Mouse (Mus musculus) hindbrain, embryonic 12.5 days (tissue): ENCODE measurements around the gene Suds3. TPM values are rescaled to one million over a fixed set of nuclear protein-coding genes. Genes with fewer than 3 reads are reported as not detected.

Experiments used
- ATAC-seq: fragments of 200-750 bp; cut with Nextera tagmentation; 2 replicates; pipeline ENCODE4 v1.8.0; 2017; ENCODE audit warnings: moderate TSS enrichment; ENCODE audit not compliant: low FRiP score
- H3K27ac ChIP-seq: fragments of 300-500 bp; sonication (generic); 2 replicates; pipeline ENCODE4 v1.5.1; 2016; ENCODE audit warnings: mild to moderate bottlenecking
- H3K27me3 ChIP-seq: fragments of 300-500 bp; sonication (generic); 2 replicates; pipeline ENCODE4 v1.6.1; 2016; ENCODE audit warnings: mild to moderate bottlenecking
- H3K36me3 ChIP-seq: fragments of 300-500 bp; sonication (generic); 2 replicates; pipeline ENCODE4 v1.6.1; 2016; ENCODE audit warnings: mild to moderate bottlenecking
- H3K4me1 ChIP-seq: fragments of 300-500 bp; sonication (generic); 2 replicates; pipeline ENCODE4 v1.6.1; 2016
- H3K4me2 ChIP-seq: fragments of 300-500 bp; sonication (generic); replicated peaks from 2 replicates; pipeline ENCODE4 v1.6.1; 2016; ENCODE audit warnings: mild to moderate bottlenecking
- H3K4me3 ChIP-seq: fragments of 300-500 bp; sonication (generic); 2 replicates; pipeline ENCODE4 v1.5.1; 2016; ENCODE audit warnings: mild to moderate bottlenecking
- H3K9ac ChIP-seq: fragments of 300-500 bp; sonication (generic); 2 replicates; pipeline ENCODE4 v1.6.1; 2016; ENCODE audit warnings: mild to moderate bottlenecking, moderate library complexity
- H3K9me3 ChIP-seq: fragments of 300-500 bp; sonication (generic); replicated peaks from 2 replicates; pipeline ENCODE4 v1.6.1; 2016; ENCODE audit warnings: mild to moderate bottlenecking
- WGBS: fragments of 180-500 bp; shearing (Covaris S2); methylation state at CpG from one replicate; pipeline ENCODE4 v1.1.7; 2016; 5-methylcytosine and 5-hydroxymethylcytosine counted together
- polyA plus RNA-seq: library from polyadenylated mRNA; unstranded; fragments of >200 nt; fragmentation: Nextera tagmentation; extraction: Ambion mirVana; gene quantifications from 2 replicates; pipeline ENCODE4 v1.2.1, GENCODE M21; 2016

The Suds3 gene
- polyA plus RNA-seq, 1 experiment from 2014 or later = 118 TPM

DNA sequence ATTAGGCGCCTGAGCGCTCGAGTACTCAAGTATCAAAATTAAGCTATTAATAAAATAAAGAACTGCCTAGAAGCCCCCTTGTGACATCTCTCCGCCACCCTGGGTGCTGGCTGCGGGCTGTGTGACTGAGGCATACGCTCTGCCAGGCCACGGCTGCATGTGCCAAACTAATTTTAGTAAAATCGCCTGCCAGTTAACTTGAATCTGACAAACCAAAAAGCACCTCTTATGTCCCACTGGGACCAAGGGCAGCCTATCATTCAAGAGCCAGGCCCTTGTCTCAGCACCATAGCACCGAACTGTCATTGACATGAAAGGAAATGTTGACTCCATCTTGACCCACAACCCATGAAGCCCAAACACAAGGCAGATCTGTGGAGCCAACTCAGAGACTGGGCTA lies 10.2 kb downstream of the Suds3 start:
- 84% methylated on average over 9 of the region's 9 CpGs for WGBS
- no peaks in the 10 kb centered on the region for H3K27me3 ChIP-seq

DNA sequence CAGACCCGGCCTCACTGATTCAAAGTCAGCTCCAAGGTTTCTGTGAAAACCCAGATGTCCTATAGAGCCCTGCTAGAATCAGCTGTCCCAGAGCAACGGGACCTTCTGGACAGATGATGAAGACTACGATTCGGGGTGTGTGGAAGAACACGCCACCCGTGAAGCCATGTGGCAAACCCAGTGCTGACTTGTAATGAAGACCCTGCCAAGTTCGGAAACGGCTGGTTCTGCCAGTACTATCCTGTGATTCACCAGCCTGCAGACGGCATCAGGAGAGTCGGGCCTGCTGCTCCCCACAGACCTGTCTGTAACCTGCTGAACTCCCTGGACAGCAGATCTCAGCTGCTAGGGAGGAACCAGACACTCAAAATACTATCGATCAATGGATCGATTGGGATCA lies 11.6 kb downstream of the Suds3 start:
- no peak for ATAC-seq
- Histone ChIP-seq H3K4me1 (no peaks in the 10 kb centered on the region), H3K27me3 (no peaks in the 10 kb centered on the region), H3K9me3 (no peaks in the 10 kb centered on the region), H3K9ac (no peak overlapping the region), H3K4me2 (no peak overlapping the region), H3K36me3 (peaks cover 98% of the 10 kb centered on the region), H3K27ac (no peak overlapping the region), H3K4me3 (no peak overlapping the region)
- WGBS = 95% methylated on average over 12 of the region's 12 CpGs

More for the DNA sequence above, 10.2 kb downstream of the Suds3 start:
- Histone ChIP-seq H3K27ac (peak overlapping the region; percentile 30; the same call in 1 of the 2 replicates), H3K4me3 (no peak overlapping the region), H3K9me3 (no peaks in the 10 kb centered on the region), H3K4me1 (no peaks in the 10 kb centered on the region), H3K36me3 (peaks cover 97% of the 10 kb centered on the region), H3K4me2 (no peak overlapping the region), H3K9ac (no peak overlapping the region)
- ATAC-seq = no peak

DNA sequence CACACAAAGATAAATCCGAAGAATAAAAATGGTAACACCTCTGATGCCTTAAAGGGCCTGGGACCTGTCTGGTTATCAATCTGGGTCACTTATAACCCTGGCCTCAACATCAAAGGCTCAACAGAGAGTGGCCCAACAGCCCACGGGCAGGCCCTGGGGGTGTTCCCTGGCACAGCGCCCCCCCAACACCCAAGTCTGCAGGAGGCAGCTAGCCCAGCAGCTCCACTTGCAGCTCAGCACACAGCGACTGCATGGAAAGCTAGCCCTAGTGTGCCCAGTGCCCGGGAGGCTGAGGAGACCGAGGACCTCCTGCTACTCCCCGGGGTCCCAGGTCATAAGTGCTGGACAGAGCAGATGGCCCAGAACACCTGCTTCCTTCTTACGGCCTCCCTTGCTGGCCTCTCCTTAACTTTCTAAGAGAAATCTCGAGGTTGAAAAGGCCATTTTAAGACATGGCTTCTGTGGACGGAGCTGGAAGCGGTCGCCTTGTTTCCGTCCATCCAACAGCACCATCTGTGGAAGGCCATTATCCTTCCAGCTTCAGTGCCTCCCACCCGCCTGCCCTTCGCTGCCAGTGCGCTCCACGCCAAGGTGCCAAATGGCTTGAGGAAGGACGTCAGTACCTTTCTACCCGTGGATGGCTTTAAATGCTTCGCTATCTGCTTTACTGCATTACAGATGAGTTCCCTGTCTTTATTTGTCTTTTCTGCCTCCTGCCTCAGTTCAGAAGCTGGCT lies 12.6 kb downstream of the Suds3 start:
- WGBS = 93% methylated on average over 20 of the region's 20 CpGs
- Histone ChIP-seq H3K27me3 (no peaks in the 10 kb centered on the region), H3K27ac (no peak overlapping the region), H3K4me2 (no peak overlapping the region), H3K36me3 (peaks cover 97% of the 10 kb centered on the region), H3K4me3 (no peak overlapping the region), H3K4me1 (no peaks in the 10 kb centered on the region), H3K9ac (no peak overlapping the region), H3K9me3 (no peaks in the 10 kb centered on the region)
- ATAC-seq = no peak

DNA sequence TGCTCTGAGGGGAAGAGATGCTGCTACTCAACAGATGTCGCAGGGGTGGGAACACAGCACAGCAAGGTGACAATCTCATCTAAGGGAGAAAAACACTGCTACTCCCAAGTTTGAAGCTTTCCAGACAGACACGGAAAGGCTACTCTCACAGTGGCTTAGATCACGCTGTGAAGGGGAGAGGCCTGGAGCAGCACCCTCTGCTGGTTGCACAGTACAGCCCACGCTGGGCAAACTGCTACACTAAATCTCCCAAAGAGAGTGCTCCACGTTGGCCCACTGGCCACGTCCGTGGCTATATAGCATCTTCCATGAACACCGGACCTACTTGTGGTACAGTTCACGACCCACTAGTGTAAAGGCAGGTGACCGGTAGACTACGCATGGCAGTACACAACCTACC lies 16.2 kb downstream of the Suds3 start:
- Histone ChIP-seq H3K4me3 (no peak overlapping the region), H3K36me3 (peaks cover 75% of the 10 kb centered on the region), H3K4me2 (no peak overlapping the region), H3K9me3 (no peaks in the 10 kb centered on the region), H3K9ac (no peak overlapping the region), H3K27me3 (no peaks in the 10 kb centered on the region), H3K4me1 (no peaks in the 10 kb centered on the region), H3K27ac (no peak overlapping the region)
- 85% methylated on average over 11 of the region's 11 CpGs for WGBS
- no peak for ATAC-seq

DNA sequence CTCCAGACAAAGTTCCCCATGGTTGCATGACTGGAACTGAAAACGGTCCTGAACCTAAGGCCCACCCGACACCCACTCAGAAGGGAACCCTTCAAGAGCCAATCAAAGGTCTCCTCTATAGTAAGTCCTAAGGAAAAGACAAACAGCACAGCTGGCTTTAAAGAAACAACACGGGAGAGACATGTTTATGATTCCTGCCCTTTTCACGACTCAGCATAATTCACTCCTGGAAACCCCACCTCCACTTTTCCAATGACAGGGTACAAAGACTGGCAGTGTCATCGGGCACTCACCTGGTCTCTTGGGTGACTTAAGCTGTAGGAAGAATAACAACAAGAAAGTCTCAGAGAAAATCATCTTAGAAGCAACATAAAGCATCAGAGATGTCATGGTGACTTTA lies 16.9 kb downstream of the Suds3 start:
- no peak overlapping the region for H3K9ac ChIP-seq
- ATAC-seq = no peak
- no peak overlapping the region for H3K4me2 ChIP-seq
- H3K27ac ChIP-seq = no peak overlapping the region
- H3K27me3 ChIP-seq = no peaks in the 10 kb centered on the region
- no peak overlapping the region for H3K4me3 ChIP-seq
- no peaks in the 10 kb centered on the region for H3K9me3 ChIP-seq
- WGBS = 89% methylated on average over 5 of the region's 5 CpGs
- peaks cover 74% of the 10 kb centered on the region for H3K36me3 ChIP-seq
- no peaks in the 10 kb centered on the region for H3K4me1 ChIP-seq

DNA sequence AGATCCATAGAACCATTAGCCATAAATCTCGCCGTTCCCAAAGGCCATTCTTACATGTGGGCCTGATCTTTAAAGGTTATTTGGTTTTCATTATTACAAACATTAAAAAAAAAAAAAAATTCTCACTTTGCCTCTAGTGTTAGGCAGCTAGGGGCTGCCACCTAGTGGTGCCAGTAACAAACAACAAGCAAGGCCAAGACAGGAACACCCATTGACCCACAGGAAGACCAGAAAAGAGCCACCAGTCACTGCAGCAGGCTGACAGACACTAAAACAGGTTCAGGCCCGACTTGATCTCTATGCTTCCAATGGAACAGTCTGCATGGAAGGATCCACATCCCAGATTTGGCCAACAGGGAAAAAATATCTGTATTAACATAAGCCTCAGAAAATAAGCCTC lies 19.2 kb downstream of the Suds3 start:
- Histone ChIP-seq H3K27me3 (no peaks in the 10 kb centered on the region), H3K9ac (no peak overlapping the region), H3K4me1 (no peaks in the 10 kb centered on the region), H3K4me3 (no peak overlapping the region), H3K27ac (no peak overlapping the region), H3K36me3 (peaks cover 74% of the 10 kb centered on the region), H3K4me2 (no peak overlapping the region), H3K9me3 (no peaks in the 10 kb centered on the region)
- 52% methylated on average over 3 of the region's 3 CpGs for WGBS
- no peak for ATAC-seq

DNA sequence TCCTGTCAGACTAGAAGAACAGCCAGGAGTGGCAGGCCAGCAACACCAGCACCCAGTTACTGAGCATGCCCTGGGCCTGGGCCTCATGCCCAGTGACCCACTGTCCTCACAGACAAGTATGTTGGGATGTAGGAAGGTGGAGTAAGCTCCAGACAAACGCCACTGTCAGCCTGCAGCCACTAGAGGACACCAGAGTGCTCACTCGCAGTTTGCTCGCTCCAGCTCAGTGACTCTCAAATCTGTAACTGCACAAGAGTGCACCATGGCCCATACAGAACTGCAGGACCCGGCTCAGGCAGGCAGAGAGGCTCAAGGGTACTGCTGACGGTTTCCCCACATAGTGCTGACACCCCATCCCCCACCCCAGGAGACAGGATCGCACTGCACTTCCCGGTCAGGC lies 21.5 kb downstream of the Suds3 start:
- H3K4me3 ChIP-seq = no peak overlapping the region
- H3K4me1 ChIP-seq = no peaks in the 10 kb centered on the region
- ATAC-seq = no peak
- H3K9me3 ChIP-seq = no peaks in the 10 kb centered on the region
- no peak overlapping the region for H3K27ac ChIP-seq
- no peak overlapping the region for H3K4me2 ChIP-seq
- 52% methylated on average over 7 of the region's 7 CpGs for WGBS
- peaks cover 62% of the 10 kb centered on the region for H3K36me3 ChIP-seq
- 0 out of 2 replicates have a peak, but pooled peaks cover under 1% of the 10 kb centered on the region for H3K27me3 ChIP-seq
- H3K9ac ChIP-seq = no peak overlapping the region

DNA sequence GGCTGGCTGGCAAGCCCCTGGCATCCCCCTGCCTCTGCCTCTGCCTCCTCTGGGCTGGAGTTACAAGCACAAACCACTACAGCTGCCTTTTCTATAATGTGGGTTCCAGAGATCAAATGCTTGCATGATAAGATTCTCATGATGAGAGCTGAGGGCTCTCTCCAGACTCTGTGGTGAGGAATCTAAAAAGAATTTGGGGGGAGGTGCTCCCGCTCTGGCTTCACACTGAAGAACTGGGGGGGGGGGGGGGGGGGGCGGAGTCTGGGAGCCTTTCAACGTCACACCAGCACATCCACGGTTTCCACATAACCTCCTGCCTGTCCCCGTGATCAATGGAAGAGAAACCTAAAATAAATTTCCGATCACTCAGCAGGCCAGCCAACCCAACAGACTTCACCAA lies 26.1 kb downstream of the Suds3 start:
- 35% methylated on average over 5 of the region's 6 CpGs for WGBS
- no peak overlapping the region for H3K4me2 ChIP-seq
- H3K27me3 ChIP-seq = peaks cover 19% of the 10 kb centered on the region
- no peak for ATAC-seq
- H3K4me1 ChIP-seq = peaks cover 10% of the 10 kb centered on the region; the same call in 1 of the 2 replicates
- H3K27ac ChIP-seq = no peak overlapping the region
- no peak overlapping the region for H3K4me3 ChIP-seq
- H3K9me3 ChIP-seq = no peaks in the 10 kb centered on the region
- H3K9ac ChIP-seq = no peak overlapping the region
- H3K36me3 ChIP-seq = peaks cover 38% of the 10 kb centered on the region

DNA sequence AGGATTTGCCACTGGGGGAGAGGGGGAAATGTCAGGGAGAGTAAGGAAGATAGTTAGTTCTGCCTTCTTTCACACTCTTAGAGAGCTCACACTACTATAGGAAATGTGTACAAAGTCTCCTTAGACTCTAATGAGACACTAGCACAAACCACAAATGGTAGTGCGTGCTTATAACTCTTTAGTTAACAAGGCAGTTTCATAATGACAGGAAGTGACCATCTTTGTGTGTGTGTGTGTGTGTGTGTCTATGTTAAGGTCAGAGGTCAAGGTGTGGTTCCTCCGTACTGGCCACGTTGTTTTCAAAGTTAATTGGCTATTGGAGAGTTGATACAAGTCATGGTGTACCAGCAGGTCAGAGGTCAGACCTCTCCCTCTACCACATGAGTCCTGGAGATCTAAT lies 26.8 kb downstream of the Suds3 start:
- peaks cover 34% of the 10 kb centered on the region for H3K36me3 ChIP-seq
- H3K4me1 ChIP-seq = peaks cover 10% of the 10 kb centered on the region; the same call in 1 of the 2 replicates
- H3K27ac ChIP-seq = no peak overlapping the region
- no peak overlapping the region for H3K4me3 ChIP-seq
- no peak overlapping the region for H3K9ac ChIP-seq
- no peaks in the 10 kb centered on the region for H3K9me3 ChIP-seq
- no peak for ATAC-seq
- 59% methylated on average over 3 of the region's 3 CpGs for WGBS
- H3K4me2 ChIP-seq = no peak overlapping the region
- H3K27me3 ChIP-seq = peaks cover 19% of the 10 kb centered on the region

DNA sequence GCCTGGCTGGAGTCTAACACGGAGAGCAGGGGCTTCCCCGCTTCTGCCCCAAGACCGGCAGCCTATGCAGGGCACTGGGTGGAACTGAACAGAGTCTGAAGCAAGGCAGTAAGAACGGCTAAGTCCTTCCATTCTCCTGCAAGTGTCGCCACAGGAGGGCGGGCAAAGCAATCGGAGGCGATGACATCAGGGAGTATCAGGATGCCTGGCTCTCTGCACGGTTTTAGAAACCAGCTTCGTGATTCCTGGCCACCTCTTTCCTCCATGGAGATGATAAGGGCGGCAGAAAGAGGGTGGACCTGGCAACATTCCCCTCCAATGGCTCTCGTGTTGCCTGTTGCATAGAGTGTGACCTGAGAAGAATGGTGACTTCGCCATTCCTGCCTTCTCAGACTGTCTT lies 28.2 kb downstream of the Suds3 start:
- Histone ChIP-seq H3K9me3 (no peaks in the 10 kb centered on the region), H3K36me3 (peaks cover 19% of the 10 kb centered on the region), H3K9ac (peak overlapping the region; percentile 27; the same call in 1 of the 2 replicates), H3K27me3 (peaks cover 19% of the 10 kb centered on the region), H3K4me2 (peak overlapping the region; percentile 36), H3K27ac (no peak overlapping the region), H3K4me1 (peaks cover 10% of the 10 kb centered on the region; the same call in 1 of the 2 replicates), H3K4me3 (peak overlapping the region; percentile 15; the same call in 1 of the 2 replicates)
- no peak for ATAC-seq
- 5% methylated on average over 13 of the region's 13 CpGs for WGBS

DNA sequence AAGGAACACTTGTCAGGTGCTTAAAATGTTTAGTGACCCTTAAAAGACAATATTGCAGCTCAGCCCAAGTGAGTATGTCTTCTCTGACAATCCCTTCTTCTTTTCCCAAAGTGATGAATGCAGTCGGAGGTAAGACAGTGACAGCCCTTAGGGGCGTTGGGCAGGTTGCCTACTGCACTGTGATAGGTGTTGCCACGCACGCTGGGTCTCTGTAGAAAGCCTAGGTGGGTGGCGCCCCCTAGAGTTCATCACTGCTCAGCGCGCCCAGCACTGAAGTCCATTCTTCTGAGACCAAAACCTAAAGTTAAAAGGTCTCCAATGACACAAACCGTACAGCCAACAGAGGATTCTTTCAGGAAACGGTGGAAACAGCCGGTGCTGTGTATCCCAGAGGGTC lies 46.4 kb downstream of the Suds3 start:
- H3K27me3 ChIP-seq = no peaks in the 10 kb centered on the region
- H3K9me3 ChIP-seq = no peaks in the 10 kb centered on the region
- H3K4me2 ChIP-seq = peak overlapping the region; percentile 33
- 18% methylated on average over 10 of the region's 10 CpGs for whole genome bisulfite sequencing
- H3K4me1 ChIP-seq = peaks cover 13% of the 10 kb centered on the region
- no peaks in the 10 kb centered on the region for H3K36me3 ChIP-seq
- peak overlapping the region; percentile 8; the same call in 1 of the 2 replicates for H3K4me3 ChIP-seq
- H3K9ac ChIP-seq = no peak overlapping the region
- peak overlapping the region; percentile 40; the same call in 1 of the 2 replicates for H3K27ac ChIP-seq
- 0 out of 2 replicates have a peak, but pooled peaks have one; percentile 58 for ATAC-seq

DNA sequence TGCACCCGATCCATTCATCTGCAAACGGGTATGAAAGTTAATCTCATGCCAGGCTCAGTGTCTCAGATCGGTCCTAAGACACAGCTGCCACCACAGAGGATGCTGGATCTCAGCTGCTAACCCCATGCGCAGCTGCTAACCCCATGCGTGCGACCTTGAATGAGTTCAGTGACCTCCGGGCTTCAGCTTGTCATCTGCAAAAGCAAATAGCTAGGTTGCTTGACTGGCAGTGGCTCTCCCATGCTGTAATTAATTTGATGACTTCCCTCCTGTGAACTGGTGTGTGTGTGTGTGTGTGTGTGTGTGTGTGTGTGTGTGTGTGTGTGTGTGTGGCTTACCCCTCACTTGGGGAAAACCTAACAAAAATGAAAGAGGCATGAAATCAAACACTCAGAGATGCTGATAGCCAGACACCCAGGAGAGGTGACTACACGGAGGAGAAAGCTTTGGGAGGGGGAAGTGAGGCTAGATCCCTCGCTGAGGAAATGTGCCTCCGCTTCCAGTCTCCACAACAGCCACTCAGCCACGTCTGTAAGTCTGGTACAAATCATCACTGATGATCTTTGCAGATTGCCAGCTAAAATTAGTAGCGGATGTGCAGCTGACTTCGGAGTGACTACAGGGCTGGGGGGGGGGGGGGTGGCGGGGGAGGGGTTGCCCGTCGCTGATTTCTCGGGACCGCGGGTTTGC lies 47.0 kb downstream of the Suds3 start:
- peak overlapping the region; percentile 40; the same call in 1 of the 2 replicates for H3K27ac ChIP-seq
- H3K4me1 ChIP-seq = peaks cover 13% of the 10 kb centered on the region
- ATAC-seq = no peak
- H3K4me3 ChIP-seq = peak overlapping the region; percentile 8; the same call in 1 of the 2 replicates
- no peaks in the 10 kb centered on the region for H3K27me3 ChIP-seq
- no peaks in the 10 kb centered on the region for H3K9me3 ChIP-seq
- H3K9ac ChIP-seq = no peak overlapping the region
- H3K36me3 ChIP-seq = no peaks in the 10 kb centered on the region
- peak overlapping the region; percentile 33 for H3K4me2 ChIP-seq
- 25% methylated on average over 18 of the region's 19 CpGs for WGBS
